Mouse (Mus musculus): ENCODE results near the gene Vav3.

Vav3 gene

GRCm38 (mm10) chr3:109340274-109341070 lies at the start of gene Vav3:
Gene Vav3 (plus strand): TSS chr3:109340653.
- no peak for DNase-seq (ENCODE audit: low read depth)

- no peak for DNase-seq (ENCODE audit: low read depth)
Measured at GRCm38 (mm10) chr3:109298857-109299256, 41.6 kb upstream of the Vav3 start.

GRCm38 (mm10) chr3:109299303-109300074 lies 41.0 kb upstream of the Vav3 start:
- DNase-seq (ENCODE audit: low read depth): no peak

- no peak for DNase-seq (ENCODE audit: low read depth)
Measured at GRCm38 (mm10) chr3:109302059-109302458, 38.4 kb upstream of the Vav3 start.

GRCm38 (mm10) chr3:109307406-109307805 lies 33.0 kb upstream of the Vav3 start:
- no peak for DNase-seq (ENCODE audit: low read depth)

- DNase-seq (ENCODE audit: low read depth): no peak
Measured at GRCm38 (mm10) chr3:109308468-109308867, 32.0 kb upstream of the Vav3 start.

- DNase-seq (ENCODE audit: low read depth): no peak
Measured at GRCm38 (mm10) chr3:109309317-109310265, 30.9 kb upstream of the Vav3 start.

GRCm38 (mm10) chr3:109311172-109311824 lies 29.2 kb upstream of the Vav3 start:
- no peak for DNase-seq (ENCODE audit: low read depth)

- DNase-seq (ENCODE audit: low read depth): no peak
Measured at GRCm38 (mm10) chr3:109311875-109312274, 28.6 kb upstream of the Vav3 start.

GRCm38 (mm10) chr3:109313501-109313900 lies 27.0 kb upstream of the Vav3 start:
- DNase-seq (ENCODE audit: low read depth): no peak

GRCm38 (mm10) chr3:109322225-109322624 lies 18.2 kb upstream of the Vav3 start:
- no peak for DNase-seq (ENCODE audit: low read depth)

GRCm38 (mm10) chr3:109323447-109324300 lies 16.8 kb upstream of the Vav3 start:
- no peak for DNase-seq (ENCODE audit: low read depth)

- DNase-seq (ENCODE audit: low read depth): no peak
Measured at GRCm38 (mm10) chr3:109327128-109327527, 13.3 kb upstream of the Vav3 start.

- DNase-seq (ENCODE audit: low read depth): no peak
Measured at GRCm38 (mm10) chr3:109332755-109333154, 7.7 kb upstream of the Vav3 start.

GRCm38 (mm10) chr3:109335470-109335869 lies 5.0 kb upstream of the Vav3 start:
- DNase-seq (ENCODE audit: low read depth): no peak

GRCm38 (mm10) chr3:109339290-109339689 lies 1.2 kb upstream of the Vav3 start:
- DNase-seq (ENCODE audit: low read depth): no peak

GRCm38 (mm10) chr3:109339941-109340273 lies 546 bp upstream of the Vav3 start:
- peak; percentile 51 for DNase-seq (ENCODE audit: low read depth)

- no peak for DNase-seq (ENCODE audit: low read depth)
Measured at GRCm38 (mm10) chr3:109341071-109341480, 623 bp downstream of the Vav3 start.

- DNase-seq (ENCODE audit: low read depth): no peak
Measured at GRCm38 (mm10) chr3:109341631-109342030, 1.2 kb downstream of the Vav3 start.

- no peak for DNase-seq (ENCODE audit: low read depth)
Measured at GRCm38 (mm10) chr3:109351956-109352684, 11.7 kb downstream of the Vav3 start.

All from fibroblast of lung, adult 2 months (primary cell).